Mouse (Mus musculus): Measurements from ENCODE around the gene Ccdc30. TPM values are rescaled to one million over a fixed set of nuclear protein-coding genes. Genes with fewer than 3 reads are reported as not detected.

Ccdc30 gene
- total RNA-seq, 2 experiments from 2014 or later: not detected

DNA sequence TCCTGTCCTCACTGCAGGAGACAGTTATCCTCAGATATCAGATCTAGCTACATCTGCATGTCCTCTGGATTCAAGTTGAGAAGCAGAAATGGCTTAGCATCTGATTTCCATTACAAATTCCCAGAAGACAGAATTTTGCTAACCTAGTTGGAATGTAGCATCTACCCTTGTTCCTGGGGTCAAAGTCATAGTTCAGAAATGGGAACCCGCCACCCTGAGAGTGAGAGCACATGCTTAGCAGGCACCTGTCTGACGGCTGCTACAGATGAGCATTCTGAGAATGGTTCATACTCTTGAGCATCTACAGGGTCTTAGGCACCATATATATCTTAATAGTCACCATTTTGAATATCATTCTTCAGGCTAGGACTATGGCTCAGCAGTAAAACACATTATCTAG is 22.6 kb upstream of the Ccdc30 start:
- no peak for DNase-seq
- intact Hi-C loops (cut with DNase I): no loop called here
- no peak overlapping the region for H3K27ac ChIP-seq
- no peak for TF ChIP-seq CTCF (IDR thresholded peaks at IDR 0.05)
- no peak overlapping the region for H3K4me3 ChIP-seq

DNA sequence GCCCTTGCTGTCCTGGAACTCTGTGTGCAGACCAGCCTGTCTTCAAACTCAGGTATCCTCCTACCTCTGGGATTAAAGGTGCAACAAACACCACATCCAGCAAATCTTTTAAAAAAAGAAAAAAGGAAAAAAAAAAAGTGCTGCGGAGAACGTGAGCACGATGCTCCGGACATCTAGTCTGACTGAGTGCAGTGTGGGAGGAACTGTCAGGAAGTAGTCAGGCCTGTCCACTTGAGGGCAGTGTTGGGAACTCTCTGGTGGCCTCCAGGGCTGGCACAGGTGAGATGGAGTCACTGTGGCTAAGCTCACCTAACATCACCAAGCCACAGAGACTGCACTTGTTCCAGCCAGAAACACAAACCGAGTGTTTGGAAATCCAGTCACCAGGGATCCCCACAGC is 15.4 kb upstream of the Ccdc30 start:
- peak; percentile 73 for TF ChIP-seq CTCF (IDR thresholded peaks at IDR 0.05)
- intact Hi-C loops (cut with DNase I): loop anchor here (2.0 kb wide), 3 partner anchors 60 to 236 kb away; no protein-coding TSS in a partner anchor
- H3K4me3 ChIP-seq: no peak overlapping the region
- H3K27ac ChIP-seq: no peak overlapping the region
- peak; percentile 68 for DNase-seq

DNA sequence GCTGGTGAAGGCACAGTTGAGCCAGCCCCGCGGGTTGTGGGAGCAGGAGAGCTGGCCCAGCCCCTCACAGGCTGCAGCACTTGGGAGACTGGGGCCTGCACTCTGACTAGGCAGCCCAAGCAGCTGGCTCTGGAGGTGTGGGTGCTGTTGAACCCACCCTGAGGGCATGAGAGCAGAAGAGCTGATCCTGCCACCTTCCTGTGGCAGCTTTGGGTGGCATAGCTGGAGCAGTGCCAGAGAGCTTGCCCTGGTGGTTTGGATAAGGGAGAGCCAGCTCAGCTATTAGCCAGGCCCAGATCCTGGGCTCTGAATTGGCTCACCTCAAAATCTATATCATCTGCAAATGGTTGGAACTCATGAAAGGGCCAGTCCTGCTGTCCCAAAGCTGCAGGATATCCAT is 12.4 kb upstream of the Ccdc30 start:
- intact Hi-C loops (cut with DNase I): loop anchor here (5.0 to 10.0 kb wide), 2 partner anchors 200 to 387 kb away; no protein-coding TSS in a partner anchor
- DNase-seq: no peak
- Histone ChIP-seq H3K4me3 (no peak overlapping the region), H3K27ac (no peak overlapping the region)
- TF ChIP-seq CTCF (IDR thresholded peaks at IDR 0.05): no peak

DNA sequence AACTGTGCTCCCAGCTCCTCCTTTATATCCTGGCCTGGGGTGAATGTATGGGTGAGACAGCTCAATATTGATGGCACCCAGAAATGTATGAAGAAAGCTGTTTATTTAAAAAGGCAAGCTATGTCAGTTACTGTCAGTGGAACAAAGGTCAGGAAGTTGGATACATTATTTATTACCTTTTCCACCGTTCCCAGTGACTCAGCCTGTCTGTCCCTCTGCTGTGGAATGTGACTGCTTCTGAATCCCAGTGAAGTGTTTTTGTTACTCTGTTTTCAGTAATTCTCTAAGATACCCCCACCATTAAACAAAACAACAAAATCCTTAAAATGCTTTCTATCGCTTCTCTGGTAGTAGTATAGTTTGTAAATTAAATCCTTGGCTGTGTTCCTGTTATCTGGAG is 10.3 kb upstream of the Ccdc30 start:
- H3K4me3 ChIP-seq: no peak overlapping the region
- H3K27ac ChIP-seq: no peak overlapping the region
- TF ChIP-seq CTCF (IDR thresholded peaks at IDR 0.05): no peak
- no peak for DNase-seq
- intact Hi-C loops (cut with DNase I): loop anchor here (5.0 to 10.0 kb wide), 2 partner anchors 202 to 389 kb away; no protein-coding TSS in a partner anchor

DNA sequence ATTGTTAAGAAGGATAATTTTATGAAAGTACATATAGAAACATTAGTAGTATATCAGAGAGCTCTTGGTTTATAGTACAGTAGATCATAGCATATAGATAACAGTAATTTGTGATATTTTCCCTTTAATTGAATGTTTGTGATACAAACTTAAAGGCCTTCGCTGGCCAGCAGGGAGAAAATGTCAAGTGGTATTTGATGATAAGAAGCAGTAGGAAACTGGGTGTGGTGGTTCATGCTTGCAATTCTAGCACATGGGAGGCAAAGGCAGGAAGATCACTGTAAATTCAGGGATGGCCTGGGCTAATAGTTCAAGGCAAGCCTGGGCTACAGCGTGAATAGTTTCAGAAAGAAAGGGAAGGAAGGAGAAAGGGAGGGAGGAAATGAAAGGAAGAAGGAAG is 9.8 kb upstream of the Ccdc30 start:
- TF ChIP-seq CTCF (IDR thresholded peaks at IDR 0.05): no peak
- intact Hi-C loops (cut with DNase I): loop anchor here (5.0 to 10.0 kb wide), 2 partner anchors 202 to 390 kb away; no protein-coding TSS in a partner anchor
- H3K27ac ChIP-seq: no peak overlapping the region
- H3K4me3 ChIP-seq: no peak overlapping the region
- DNase-seq: no peak

DNA sequence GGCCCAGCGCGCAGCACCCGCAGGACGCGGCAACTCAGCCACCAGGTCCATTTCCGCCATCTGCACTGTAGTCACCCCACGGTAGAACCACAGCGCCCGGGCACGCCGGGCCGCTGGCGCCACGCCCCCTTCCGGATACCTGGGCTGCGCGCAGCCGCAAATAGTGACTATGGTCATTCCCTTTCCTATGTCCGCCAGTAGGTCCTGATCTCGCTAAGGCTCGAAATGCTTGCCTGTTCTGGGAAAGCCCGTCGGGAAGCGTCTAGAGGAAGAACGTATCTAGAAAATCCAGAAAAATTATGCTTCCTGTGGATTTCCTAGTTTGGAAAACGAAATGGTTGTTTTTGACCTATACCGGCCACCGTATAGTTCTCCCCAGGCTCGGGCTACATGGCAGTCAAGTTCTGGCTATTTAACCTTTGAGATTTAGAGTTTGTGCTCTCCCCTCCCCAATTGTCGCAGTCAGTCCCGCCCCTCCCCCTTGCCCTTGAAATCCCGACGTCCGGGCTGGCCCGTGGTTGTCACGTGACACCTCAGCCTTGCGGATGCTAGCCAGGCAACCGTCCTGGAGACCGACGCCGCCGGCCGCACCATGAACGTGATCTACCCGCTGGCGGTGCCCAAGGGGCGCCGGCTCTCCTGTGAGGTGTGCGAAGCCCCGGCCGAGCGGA is 7.1 kb upstream of the Ccdc30 start, which contains the start of the genes Ppcs and Zmynd12:
Gene Ppcs (minus strand): TSS at position 127 of the 671 bp plus-strand sequence.
Gene Zmynd12 (plus strand): TSS at position 521 of the 671 bp plus-strand sequence.
- peak within 1 kb of the TSS; percentile 73 for H3K4me3 ChIP-seq
- peak; percentile 41 for TF ChIP-seq CTCF (IDR thresholded peaks at IDR 0.05)
- peak; percentile 93 for DNase-seq
- peak within 1 kb of the TSS; percentile 93 for H3K27ac ChIP-seq
- intact Hi-C loops (cut with DNase I): loop anchor here (5.0 to 10.0 kb wide), 2 partner anchors 185 to 392 kb away; no protein-coding TSS in a partner anchor

DNA sequence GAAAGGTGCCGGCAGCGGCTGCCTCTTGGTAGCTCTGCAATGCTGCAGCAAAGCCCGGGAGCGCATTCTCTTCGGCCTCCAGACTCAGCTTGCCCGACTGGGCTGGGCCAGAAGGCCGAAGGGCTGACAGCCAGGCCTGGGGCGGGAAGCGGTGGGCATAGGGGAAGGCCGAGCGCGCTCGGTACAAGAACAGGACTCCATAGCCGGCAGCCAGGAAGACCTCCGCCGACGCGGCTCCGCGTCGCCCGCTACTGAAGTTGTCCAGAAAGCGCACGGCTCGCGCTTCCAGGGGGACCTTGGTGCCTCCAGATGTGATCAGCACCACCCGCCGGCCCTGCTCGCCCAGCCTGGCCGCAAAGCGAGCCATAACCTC is 6.6 kb upstream of the Ccdc30 start:
- no peak for DNase-seq
- Histone ChIP-seq H3K27ac (peak overlapping the region; percentile 93), H3K4me3 (peak overlapping the region; percentile 73)
- TF ChIP-seq CTCF (IDR thresholded peaks at IDR 0.05): no peak
- intact Hi-C loops (cut with DNase I): loop anchor here (5.0 to 10.0 kb wide), 2 partner anchors 185 to 393 kb away; no protein-coding TSS in a partner anchor

DNA sequence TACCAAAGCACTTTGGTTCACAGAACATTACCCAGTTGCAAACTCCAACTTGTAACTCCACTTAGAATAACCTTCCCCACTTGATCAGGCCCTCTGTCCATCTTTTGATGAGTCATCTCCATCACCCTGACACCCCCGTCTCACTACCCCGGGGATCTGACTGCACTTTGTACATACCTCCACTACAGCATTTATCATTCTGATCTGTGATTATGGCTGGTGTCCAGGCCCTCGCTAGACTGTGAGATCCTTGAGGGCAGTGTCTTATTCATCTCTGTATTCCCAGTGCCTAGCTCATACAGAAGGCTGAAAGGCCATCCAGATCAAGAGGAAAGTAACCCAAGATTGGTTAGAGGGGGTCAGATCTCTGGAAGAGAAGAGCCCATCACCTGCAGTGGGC is 5.9 kb upstream of the Ccdc30 start:
- no peak overlapping the region; the same call in 1 of the 2 replicates for H3K27ac ChIP-seq
- no peak for DNase-seq
- intact Hi-C loops (cut with DNase I): loop anchor here (5.0 to 10.0 kb wide), 2 partner anchors 184 to 394 kb away; no protein-coding TSS in a partner anchor
- peak overlapping the region; percentile 73 for H3K4me3 ChIP-seq
- no peak for TF ChIP-seq CTCF (IDR thresholded peaks at IDR 0.05)

DNA sequence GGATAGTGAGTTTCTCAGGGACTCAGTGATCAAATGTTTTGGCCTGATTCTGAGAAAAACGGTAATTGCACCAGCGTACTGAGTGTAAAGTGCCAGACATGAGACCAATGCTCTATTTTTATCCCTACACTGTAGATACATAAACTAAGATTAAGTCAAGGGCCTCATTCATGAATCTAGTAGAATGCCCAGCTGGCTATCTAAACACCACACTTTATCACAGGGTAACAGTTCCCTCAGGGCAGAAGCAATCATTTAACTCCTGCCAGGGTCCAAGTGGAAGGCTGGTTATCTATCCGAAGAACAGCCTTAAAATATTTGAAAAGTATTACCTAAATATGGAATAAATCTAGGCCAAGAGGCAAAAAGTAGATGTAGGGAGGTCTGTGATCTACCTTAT is 2.6 kb upstream of the Ccdc30 start:
- intact Hi-C loops (cut with DNase I): no loop called here
- H3K4me3 ChIP-seq: no peak overlapping the region
- H3K27ac ChIP-seq: no peak overlapping the region
- no peak for DNase-seq
- TF ChIP-seq CTCF (IDR thresholded peaks at IDR 0.05): no peak

DNA sequence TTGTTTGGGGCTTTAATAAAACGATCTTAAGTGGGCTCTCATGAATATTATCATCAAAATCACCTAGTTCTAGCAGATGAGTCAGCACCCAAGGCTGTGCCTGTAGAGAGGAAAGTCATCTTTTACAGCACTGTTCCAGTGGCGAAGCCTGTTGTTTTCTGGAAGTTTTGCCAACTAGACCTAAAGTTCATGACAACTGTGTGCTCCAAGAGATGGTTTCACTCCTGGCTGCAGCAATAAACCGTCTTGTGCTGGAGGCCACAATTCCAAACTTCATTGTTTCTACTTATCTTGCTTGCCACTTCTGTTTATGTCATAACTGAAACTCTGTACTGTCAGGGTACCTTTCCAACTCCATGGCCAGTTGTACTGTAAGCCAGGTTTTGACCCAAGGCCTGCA is 1.9 kb upstream of the Ccdc30 start:
- intact Hi-C loops (cut with DNase I): no loop called here
- DNase-seq: no peak
- no peak for TF ChIP-seq CTCF (IDR thresholded peaks at IDR 0.05)
- H3K27ac ChIP-seq: no peak overlapping the region
- no peak overlapping the region for H3K4me3 ChIP-seq

DNA sequence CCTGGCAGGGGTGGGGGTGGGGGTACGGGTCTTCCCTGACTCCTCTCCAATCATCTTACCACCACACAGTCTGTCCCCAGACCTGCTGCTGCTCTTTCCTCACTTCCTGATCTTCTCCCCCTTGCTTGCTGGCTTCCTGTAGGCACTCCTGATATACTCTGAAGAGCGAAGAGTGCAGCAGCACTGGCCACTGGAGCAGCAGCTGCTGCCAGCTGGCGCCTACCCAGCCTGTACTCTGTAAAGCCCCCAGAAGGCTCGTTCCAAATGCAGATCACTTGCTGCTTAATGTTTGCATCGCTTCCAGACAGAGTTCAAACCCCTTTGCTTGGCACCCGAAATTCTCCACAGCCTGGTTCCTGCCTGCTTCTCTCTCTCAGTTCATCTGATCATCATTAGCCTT is 2.5 kb downstream of the Ccdc30 start:
- no peak for TF ChIP-seq CTCF (IDR thresholded peaks at IDR 0.05)
- DNase-seq: no peak
- intact Hi-C loops (cut with DNase I): no loop called here
- H3K27ac ChIP-seq: no peak overlapping the region
- no peak overlapping the region for H3K4me3 ChIP-seq

DNA sequence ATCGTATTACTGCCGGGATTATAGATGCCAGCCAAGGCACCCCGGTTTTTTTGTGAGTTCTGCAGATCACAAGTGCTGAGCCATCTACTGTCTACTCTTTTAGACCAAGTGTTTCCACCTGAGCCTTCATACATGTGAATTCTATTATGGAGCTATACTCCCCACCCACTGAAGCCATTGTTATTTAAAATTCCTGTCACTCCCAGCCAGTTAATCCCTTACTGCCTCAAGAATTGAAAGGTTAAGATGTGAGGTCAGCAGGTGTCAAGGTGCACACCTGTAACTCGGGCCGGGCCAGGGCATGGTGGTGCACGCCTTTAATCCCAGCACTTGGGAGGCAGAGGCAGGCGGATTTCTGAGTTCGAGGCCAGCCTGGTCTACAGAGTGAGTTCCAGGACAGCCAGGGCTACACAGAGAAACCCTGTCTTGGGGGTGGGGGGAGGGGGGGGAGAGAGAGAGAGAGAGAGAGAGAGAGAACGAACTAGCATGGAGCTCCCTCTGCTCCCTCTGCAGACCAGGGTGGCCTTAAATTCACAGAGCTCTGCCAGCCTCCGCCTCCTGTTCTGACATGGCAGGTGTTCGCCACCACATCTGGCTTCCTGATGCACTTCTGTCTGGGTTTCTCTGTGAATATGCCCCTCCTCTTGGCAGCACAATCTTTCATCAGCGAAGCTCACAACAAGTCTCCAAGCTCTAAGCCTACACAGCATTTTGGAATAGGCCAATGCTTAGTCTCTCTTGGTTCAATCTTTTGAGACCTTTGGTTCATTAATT is 3.3 kb downstream of the Ccdc30 start:
- no peak for DNase-seq
- TF ChIP-seq CTCF (IDR thresholded peaks at IDR 0.05): no peak
- Histone ChIP-seq H3K4me3 (no peak overlapping the region), H3K27ac (no peak overlapping the region)
- intact Hi-C loops (cut with DNase I): no loop called here

DNA sequence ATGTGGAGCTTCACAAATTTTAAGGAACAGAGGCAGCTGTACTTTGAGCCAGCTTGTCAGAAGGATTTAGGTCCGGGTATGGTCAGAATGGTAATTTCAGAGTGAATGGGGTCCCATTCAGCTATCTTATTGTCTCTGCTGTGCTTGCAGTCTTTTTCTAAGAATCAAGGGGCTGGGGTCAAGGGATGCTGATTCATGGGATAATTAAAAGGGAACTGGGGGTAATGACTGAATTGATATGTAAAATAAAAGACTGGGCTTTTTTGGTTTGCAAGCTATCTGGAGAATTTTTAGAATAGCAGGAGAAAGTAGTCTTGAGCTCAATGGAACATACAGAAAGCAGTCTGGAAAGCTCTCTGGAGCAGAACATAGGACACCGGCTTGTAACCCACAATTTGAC is 11.9 kb downstream of the Ccdc30 start:
- no peak overlapping the region for H3K4me3 ChIP-seq
- intact Hi-C loops (cut with DNase I): no loop called here
- H3K27ac ChIP-seq: no peak overlapping the region
- no peak for TF ChIP-seq CTCF (IDR thresholded peaks at IDR 0.05)
- no peak for DNase-seq
